ENCODE assay signal across 10 mouse cellular contexts in the genomic region with DNA sequence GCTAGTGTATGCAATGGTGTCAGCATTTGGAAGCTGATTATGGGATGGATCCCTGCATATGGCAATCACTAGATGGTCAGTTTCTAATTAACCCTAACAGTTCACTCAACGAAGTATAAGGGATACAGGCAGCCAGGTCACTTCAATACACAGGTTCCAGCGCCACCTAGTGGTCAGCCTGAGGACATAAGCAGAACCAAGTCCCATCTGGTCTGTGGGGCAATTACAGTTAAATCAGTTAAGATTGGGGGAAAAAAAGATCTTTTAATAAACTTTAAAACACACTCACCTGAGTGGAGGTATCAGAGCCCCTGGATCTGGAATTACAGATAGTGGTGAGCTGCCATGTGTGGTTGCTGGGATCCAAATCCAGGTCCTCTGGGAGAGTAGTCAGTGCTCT. TPM values are rescaled to one million over a fixed set of nuclear protein-coding genes. Genes with fewer than 3 reads are reported as not detected.
DNase-seq lines count a peak whose midpoint lies in the region; ATAC-seq and TF ChIP-seq lines count a peak whose summit lies in the region.
"Had no signal": no experiment of that assay in that cellular context is flagged by ENCODE, and none has a peak within 500 bp of the region (broad histone marks: within the 10 kb centered on the region; RNA-seq: fewer than 3 reads in every experiment).

No protein-coding gene starts in this region.

- H3K4me2 ChIP-seq in heart, postnatal 0 days (ENCODE audit: low read depth, low read length), result no peak overlapping the region
- no peak overlapping the region for H3K4me2 ChIP-seq in midbrain, embryonic 16.5 days (ENCODE audit: low read length)
- H3K4me2 ChIP-seq: embryonic facial prominence, embryonic 12.5 days had no signal

- no peak for TF ChIP-seq POLR2A in heart, adult 2 months (IDR thresholded peaks at IDR 0.05; ENCODE audit: insufficient read depth, low read depth, low read length)

- intact Hi-C loops in heart, adult 2 months (cut with DNase I), result loop anchor here (1.0 kb wide), 1 partner anchor 341 kb away; no protein-coding TSS in a partner anchor
- intact Hi-C loops in heart, postnatal 25 days (cut with DNase I), result loop anchor here (2.0 to 5.0 kb wide), 2 partner anchors 33 to 343 kb away; partner anchors contain the start of gene Exosc6
- intact Hi-C loops in left cerebral cortex, adult 2 months (cut with DNase I), result loop anchor here (1.0 to 5.0 kb wide), 3 partner anchors 34 to 338 kb away; partner anchors contain the start of genes Cog4, Exosc6 and Sf3b3

- no peak for ATAC-seq in heart, postnatal 0 days (ENCODE audit: insufficient read depth, low read depth)
- 0 out of 2 replicates have a peak, but pooled peaks have one; percentile 34 for ATAC-seq in midbrain, embryonic 16.5 days

- H3K27ac ChIP-seq in heart, adult 2 months, result no peak overlapping the region
- no peak overlapping the region for H3K27ac ChIP-seq in heart, postnatal 0 days (ENCODE audit: low read depth)
- no peak overlapping the region for H3K27ac ChIP-seq in left cerebral cortex, adult 2 months
- H3K27ac ChIP-seq in midbrain, embryonic 16.5 days (ENCODE audit: low read length), result no peak overlapping the region
- H3K27ac ChIP-seq: embryonic facial prominence, embryonic 12.5 days had no signal

- 0% methylated on average over 2 of the region's 2 CpGs for WGBS in heart, adult 2 months
- WGBS in heart, postnatal 0 days, result 0% methylated on average over 2 of the region's 2 CpGs
- WGBS in midbrain, embryonic 16.5 days, result 0% methylated on average over 2 of the region's 2 CpGs

- H3K9ac ChIP-seq in heart, adult 2 months (ENCODE audit: low read depth, low read length), result no peak overlapping the region
- no peak overlapping the region for H3K9ac ChIP-seq in heart, postnatal 0 days (replicated peaks; ENCODE audit: low read depth, low read length)
- H3K9ac ChIP-seq in midbrain, embryonic 16.5 days (ENCODE audit: low read depth, low read length), result no peak overlapping the region
- H3K9ac ChIP-seq: embryonic facial prominence, embryonic 12.5 days had no signal

- no peaks in the 10 kb centered on the region for H3K36me3 ChIP-seq in heart, adult 2 months (ENCODE audit: control insufficient read depth, insufficient read depth, low read length)
- no peaks in the 10 kb centered on the region for H3K36me3 ChIP-seq in heart, postnatal 0 days (replicated peaks; ENCODE audit: control insufficient read depth, insufficient read depth, low read length)
- no peaks in the 10 kb centered on the region for H3K36me3 ChIP-seq in midbrain, embryonic 16.5 days (ENCODE audit: control insufficient read depth, insufficient read depth, low read length)
- H3K36me3 ChIP-seq: embryonic facial prominence, embryonic 12.5 days had no signal

- peaks cover 2% of the 10 kb centered on the region for H3K4me1 ChIP-seq in heart, adult 2 months (ENCODE audit: control insufficient read depth, insufficient read depth, low read length)
- H3K4me1 ChIP-seq in heart, postnatal 0 days (ENCODE audit: control insufficient read depth, insufficient read depth), result no peaks in the 10 kb centered on the region
- H3K4me1 ChIP-seq in midbrain, embryonic 16.5 days (ENCODE audit: control insufficient read depth, insufficient read depth, low read length), result peaks cover 2% of the 10 kb centered on the region; the same call in 1 of the 2 replicates
- H3K4me1 ChIP-seq: embryonic facial prominence, embryonic 12.5 days had no signal

- 0 out of 2 replicates have a peak, but pooled peaks have one; percentile 57 for TF ChIP-seq EP300 in heart, adult 2 months (IDR thresholded peaks at IDR 0.05; ENCODE audit: insufficient read depth, low read depth, low read length)
- TF ChIP-seq EP300 in heart, postnatal 0 days (IDR thresholded peaks at IDR 0.05; ENCODE audit: low read depth), result no peak

- H3K4me3 ChIP-seq in heart, adult 2 months, result no peak overlapping the region
- H3K4me3 ChIP-seq in heart, postnatal 0 days (ENCODE audit: low read depth, low read length), result no peak overlapping the region
- H3K4me3 ChIP-seq in left cerebral cortex, adult 2 months, result no peak overlapping the region
- no peak overlapping the region for H3K4me3 ChIP-seq in midbrain, embryonic 16.5 days (ENCODE audit: low read depth, low read length)
- H3K4me3 ChIP-seq: embryonic facial prominence, embryonic 12.5 days; myocyte had no signal

- H3K79me2 ChIP-seq in heart, adult 2 months (replicated peaks; ENCODE audit: control insufficient read depth, insufficient read depth, low read length), result no peaks in the 10 kb centered on the region

- peak; percentile 48 to 80 for DNase-seq in heart, adult 2 months
- DNase-seq in heart, postnatal 25 days (ENCODE audit: low spot score), result no peak
- DNase-seq in adrenal gland, adult (ENCODE audit: inconsistent age in 2 of 2, low spot score in 1 of 2), result peak; percentile 62 to 84
- peak; percentile 59 to 73 for DNase-seq in cerebellum, postnatal 4 days (ENCODE audit: low spot score in 2 of 2)
- peak; percentile 57 for DNase-seq in heart, postnatal 0 days (ENCODE audit: low spot score)
- peak; percentile 64 to 79 for DNase-seq in left cerebral cortex, adult 2 months (ENCODE audit: extremely low spot score in 1 of 2, low spot score in 2 of 2)
- peak; percentile 61 to 62 for DNase-seq in spleen, postnatal 36 days (ENCODE audit: low spot score in 2 of 2)

- no peaks in the 10 kb centered on the region for H3K9me3 ChIP-seq in heart, postnatal 0 days (replicated peaks; ENCODE audit: control insufficient read depth, low read length)
- no peaks in the 10 kb centered on the region for H3K9me3 ChIP-seq in midbrain, embryonic 16.5 days (replicated peaks; ENCODE audit: control insufficient read depth, low read length, poor library complexity, severe bottlenecking)
- H3K9me3 ChIP-seq: embryonic facial prominence, embryonic 12.5 days had no signal

- peak; percentile 86 for TF ChIP-seq CTCF in heart, adult 2 months (IDR thresholded peaks at IDR 0.05)
- peak; percentile 87 for TF ChIP-seq CTCF in heart, postnatal 0 days (IDR thresholded peaks at IDR 0.05; ENCODE audit: low read depth)
- TF ChIP-seq CTCF in left cerebral cortex, adult 2 months (IDR thresholded peaks at IDR 0.05), result peak; percentile 85

- H3K27me3 ChIP-seq in heart, adult 2 months (ENCODE audit: control insufficient read depth, insufficient read depth, low read length), result no peaks in the 10 kb centered on the region
- no peaks in the 10 kb centered on the region for H3K27me3 ChIP-seq in heart, postnatal 0 days (ENCODE audit: control insufficient read depth, insufficient read depth, low read length)
- H3K27me3 ChIP-seq in midbrain, embryonic 16.5 days (ENCODE audit: control insufficient read depth, insufficient read depth, low read depth, low read length), result no peaks in the 10 kb centered on the region
- H3K27me3 ChIP-seq: embryonic facial prominence, embryonic 12.5 days had no signal

RNA-seq across cellular contexts. Expression of gene Clec18a, which starts 2.1 kb away (rescaled TPM):
- 1 to 10 TPM; 1.1 to 1.3 TPM for total RNA-seq in heart, adult 2 months (2021)
- polyA plus RNA-seq in heart, adult 2 months (2012; rRNA removed), result 1.1 and 1.6 TPM in 2 replicates
- under 1 TPM; 0.75 to 0.94 TPM for total RNA-seq in heart, postnatal 25 days (2021)
- total RNA-seq in heart, postnatal 0 days (2014; rRNA removed; ENCODE audit: low replicate concordance), result not detected in 2 replicates
- 0.05 and 0.10 TPM in 2 replicates for polyA plus RNA-seq in heart, postnatal 0 days (2015; fragmentation: Nextera tagmentation; extraction: Ambion mirVana)
- total RNA-seq in left cerebral cortex, adult 2 months (2021), result 1 to 10 TPM; 3.7 to 6.4 TPM
- 0.26 and 0.47 TPM in 2 replicates for polyA plus RNA-seq in midbrain, embryonic 16.5 days (2015; fragmentation: Nextera tagmentation; extraction: Ambion mirVana)

RNA-seq across cellular contexts. Expression of gene Pdpr, which starts 4.3 kb away (rescaled TPM):
- total RNA-seq in heart, adult 2 months (2021), result 100 to 1,000 TPM in 1 of 2 experiments, 10 to 100 TPM in 1; 88.3 to 114 TPM
- polyA plus RNA-seq in heart, adult 2 months (2012; rRNA removed), result 28.5 and 55.3 TPM in 2 replicates
- 10 to 100 TPM; 92.4 to 93.0 TPM for total RNA-seq in heart, postnatal 25 days (2021)
- 67.8 and 87.4 TPM in 2 replicates for total RNA-seq in heart, postnatal 0 days (2014; rRNA removed; ENCODE audit: low replicate concordance)
- polyA plus RNA-seq in heart, postnatal 0 days (2015; fragmentation: Nextera tagmentation; extraction: Ambion mirVana), result 14.9 and 17.9 TPM in 2 replicates
- 10 to 100 TPM; 31.2 to 31.9 TPM for total RNA-seq in left cerebral cortex, adult 2 months (2021)
- 7.9 and 10.1 TPM in 2 replicates for polyA plus RNA-seq in midbrain, embryonic 16.5 days (2015; fragmentation: Nextera tagmentation; extraction: Ambion mirVana)

RNA-seq across cellular contexts. Expression of gene Exosc6, which starts 34.0 kb away (rescaled TPM):
- not detected for total RNA-seq in heart, adult 2 months (2021)
- polyA plus RNA-seq in heart, adult 2 months (2012; rRNA removed), result not detected in 2 replicates
- not detected for total RNA-seq in heart, postnatal 25 days (2021)
- 7.1 and 17.0 TPM in 2 replicates for total RNA-seq in heart, postnatal 0 days (2014; rRNA removed; ENCODE audit: low replicate concordance)
- 0.38 and 2.0 TPM in 2 replicates for polyA plus RNA-seq in heart, postnatal 0 days (2015; fragmentation: Nextera tagmentation; extraction: Ambion mirVana)
- total RNA-seq in left cerebral cortex, adult 2 months (2021), result not detected
- not detected in 2 replicates for polyA plus RNA-seq in midbrain, embryonic 16.5 days (2015; fragmentation: Nextera tagmentation; extraction: Ambion mirVana)
- polyA plus RNA-seq: myocyte had no signal

RNA-seq across cellular contexts. Expression of gene Aars, which starts 57.2 kb away (rescaled TPM):
- total RNA-seq in heart, adult 2 months (2021), result 10 to 100 TPM; 31.9 to 38.1 TPM
- polyA plus RNA-seq in heart, adult 2 months (2012; rRNA removed), result 19.4 and 28.3 TPM in 2 replicates
- 10 to 100 TPM; 31.4 to 34.5 TPM for total RNA-seq in heart, postnatal 25 days (2021)
- total RNA-seq in heart, postnatal 0 days (2014; rRNA removed; ENCODE audit: low replicate concordance), result 35.1 and 38.9 TPM in 2 replicates
- polyA plus RNA-seq in heart, postnatal 0 days (2015; fragmentation: Nextera tagmentation; extraction: Ambion mirVana), result 22.3 and 25.6 TPM in 2 replicates
- 100 to 1,000 TPM in 1 of 2 experiments, 10 to 100 TPM in 1; 90.2 to 103 TPM for total RNA-seq in left cerebral cortex, adult 2 months (2021)
- 87.9 and 91.6 TPM in 2 replicates for polyA plus RNA-seq in midbrain, embryonic 16.5 days (2015; fragmentation: Nextera tagmentation; extraction: Ambion mirVana)

RNA-seq across cellular contexts. Expression of gene Ddx19b, which starts 58.6 kb away (rescaled TPM):
- total RNA-seq in heart, adult 2 months (2021), result 10 to 100 TPM; 10.3 TPM
- 3.2 and 6.2 TPM in 2 replicates for polyA plus RNA-seq in heart, adult 2 months (2012; rRNA removed)
- total RNA-seq in heart, postnatal 25 days (2021), result 10 to 100 TPM; 10.7 to 11.0 TPM
- total RNA-seq in heart, postnatal 0 days (2014; rRNA removed; ENCODE audit: low replicate concordance), result 9.3 and 10.2 TPM in 2 replicates
- 2.8 and 3.6 TPM in 2 replicates for polyA plus RNA-seq in heart, postnatal 0 days (2015; fragmentation: Nextera tagmentation; extraction: Ambion mirVana)
- total RNA-seq in left cerebral cortex, adult 2 months (2021), result 10 to 100 TPM; 21.3 to 22.5 TPM
- 7.2 and 7.9 TPM in 2 replicates for polyA plus RNA-seq in midbrain, embryonic 16.5 days (2015; fragmentation: Nextera tagmentation; extraction: Ambion mirVana)
